Mouse (Mus musculus): Measurements from ENCODE around the gene Rpl36a.

DNA sequence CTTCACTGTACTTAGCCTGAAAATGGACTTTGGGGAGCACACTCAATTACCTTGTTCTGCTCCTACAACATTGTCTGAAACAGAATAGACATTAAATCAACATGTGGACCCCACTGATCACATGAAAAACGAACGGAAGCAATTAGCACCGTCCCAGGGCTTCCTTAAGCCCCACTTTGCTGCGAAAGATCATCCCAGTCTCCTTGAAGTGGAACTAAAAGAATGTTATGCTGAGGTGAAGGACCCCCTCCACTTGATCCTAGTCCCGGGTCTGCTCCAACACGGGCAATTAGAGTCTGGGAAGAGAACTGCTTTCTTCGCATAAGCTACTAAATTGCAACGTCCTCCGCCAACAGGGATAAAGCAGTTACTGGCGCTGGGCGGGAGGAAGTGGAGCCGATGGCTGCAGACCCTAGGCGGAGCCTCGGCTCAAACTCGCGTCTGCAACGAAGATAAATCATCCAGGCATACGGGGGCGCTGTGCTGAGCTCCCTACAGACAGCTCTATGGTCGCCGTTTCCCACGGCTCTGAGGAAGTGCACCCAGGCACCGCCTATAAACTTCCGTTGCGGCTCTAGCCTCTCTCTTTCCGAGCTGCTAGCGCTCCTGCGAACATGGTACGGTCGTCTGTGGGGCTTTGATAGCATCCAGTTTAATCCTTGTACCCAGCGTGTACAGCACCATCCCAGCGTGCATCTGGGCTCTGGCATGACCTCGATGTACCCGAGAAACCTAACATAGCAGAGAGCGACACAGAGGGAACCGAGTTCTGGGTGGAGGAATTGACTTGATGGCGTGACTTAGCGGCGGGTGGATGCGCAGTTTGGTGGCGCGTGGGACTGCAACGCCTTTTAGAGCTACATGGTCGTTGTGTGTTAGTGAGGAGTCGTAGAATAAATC, at the start of gene Rpl36a:
- TF ChIP-seq MAFK (IDR thresholded peaks at IDR 0.05; ENCODE audit: insufficient read depth, low read depth, low read length) (no peak), HCFC1 (IDR thresholded peaks at IDR 0.05; ENCODE audit: borderline replicate concordance, insufficient read depth, low read length) (peak; percentile 54; the same call in 1 of the 2 replicates)
